Mouse (Mus musculus) cerebellum, adult 2 months (tissue): Measurements from ENCODE around the gene Stfa3. TPM values are rescaled to one million over a fixed set of nuclear protein-coding genes. Genes with fewer than 3 reads are reported as not detected.

Experiments used
- DNase-seq, 2 experiments: peaks; one replicate each; pipeline ENCODE4 v3.0.0; 2021
- H3K27ac ChIP-seq: fragments of 200-500 bp; 2 replicates; pipeline ENCODE4 v1.5.1; 2012; ENCODE audit warnings: low read length, control low read depth, inconsistent platforms; ENCODE audit not compliant: insufficient read depth
- H3K27me3 ChIP-seq: fragments of 200-500 bp; 2 replicates; pipeline ENCODE4 v1.6.1; 2012; ENCODE audit warnings: inconsistent platforms, mild to moderate bottlenecking, low read length, moderate library complexity; ENCODE audit not compliant: control insufficient read depth, insufficient read depth
- H3K4me1 ChIP-seq: fragments of 200-500 bp; 2 replicates; pipeline ENCODE4 v1.6.1; 2011; ENCODE audit warnings: low read length; ENCODE audit not compliant: control insufficient read depth, insufficient read depth
- H3K4me3 ChIP-seq: fragments of 200-500 bp; replicated peaks from 2 replicates; pipeline ENCODE3; 2011; ENCODE audit warnings: mild to moderate bottlenecking, low read depth, low read length, control low read depth; ENCODE audit not compliant: insufficient read depth
- CTCF ChIP-seq: fragments of 200-500 bp; IDR thresholded peaks from 2 replicates; pipeline ENCODE4 v1.5.1; 2011; ENCODE audit warnings: low read depth, mild to moderate bottlenecking, control low read depth, low read length, moderate library complexity, borderline replicate concordance; ENCODE audit not compliant: insufficient read depth
- POLR2A ChIP-seq: fragments of 200-500 bp; IDR thresholded peaks from 2 replicates; pipeline ENCODE4 v1.6.1; 2011; ENCODE audit warnings: low read length, control low read depth, borderline replicate concordance; ENCODE audit not compliant: insufficient read depth
- polyA plus RNA-seq: library from polyadenylated mRNA; depleted of rRNA; stranded (reverse); fragments of >200 nt; gene quantifications from 2 replicates; pipeline ENCODE4 v1.2.3, GENCODE M21; 2012; rRNA removed

Stfa3 gene
- polyA plus RNA-seq, 1 experiment, result not detected

DNA sequence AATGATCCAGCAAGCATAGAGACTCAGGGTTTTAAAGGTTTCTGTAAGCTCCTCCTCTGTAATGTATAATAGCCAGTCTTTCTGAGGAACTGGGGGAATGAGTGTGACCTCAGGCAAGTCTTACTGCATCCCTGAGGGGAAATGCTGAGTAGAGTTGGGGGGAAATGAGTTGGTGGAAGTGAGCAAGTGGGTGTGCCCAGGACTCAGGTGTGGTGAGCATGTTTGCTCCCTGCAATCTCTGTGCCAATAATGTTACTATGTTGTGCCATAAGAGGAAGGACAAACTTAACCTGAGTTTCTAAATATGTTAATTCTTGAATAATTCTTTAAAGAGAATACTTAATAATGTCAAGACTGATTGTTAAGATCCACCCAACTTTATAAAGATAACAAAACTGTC is 46.8 kb downstream of the Stfa3 start, which contains the start of gene Stfa2:
Stfa2 (minus strand) TSS at position 101 of the 400 bp plus-strand sequence.
- H3K27ac ChIP-seq, result no peak within 1 kb of the TSS
- no peak for DNase-seq
- H3K4me3 ChIP-seq, result no peak within 1 kb of the TSS
- no peaks in the 10 kb centered on the region for H3K27me3 ChIP-seq
- no peaks in the 10 kb centered on the region for H3K4me1 ChIP-seq
- TF ChIP-seq POLR2A (no peak), CTCF (no peak)

Other genes starting within 250 kb of the Stfa3 start
- gene Gm5416, start 245.0 kb downstream of the Stfa3 start, polyA plus RNA-seq, result not detected in 2 replicates
- not detected in 2 replicates for gene 2010005H15Rik, start 233.9 kb downstream of the Stfa3 start, polyA plus RNA-seq
- gene Stfa1, start 178.4 kb downstream of the Stfa3 start, polyA plus RNA-seq, result not detected in 2 replicates
- gene BC117090, start 121.1 kb downstream of the Stfa3 start, polyA plus RNA-seq, result not detected in 2 replicates
- not detected in 2 replicates for gene BC100530, start 87.6 kb downstream of the Stfa3 start, polyA plus RNA-seq
- not detected in 2 replicates for gene Stfa2, start 46.9 kb downstream of the Stfa3 start, polyA plus RNA-seq
- gene Casr, start 106.7 kb upstream of the Stfa3 start, polyA plus RNA-seq, result 0.05 and 0.33 TPM in 2 replicates
- 0.62 and 0.78 TPM in 2 replicates for gene Cd86, start 210.7 kb upstream of the Stfa3 start, polyA plus RNA-seq
- 0.70 and 0.77 TPM in 2 replicates for gene Ildr1, start 238.6 kb upstream of the Stfa3 start, polyA plus RNA-seq